7 mouse cellular contexts compared by ENCODE assay signal in genomic region chr15:93596285-93596684, GRCm38 (mm10). TPM values are rescaled to one million over a fixed set of nuclear protein-coding genes. Genes with fewer than 3 reads are reported as not detected.
A peak's percentile ranks its signal among the peaks of the same experiment; 100 is the strongest.
DNase-seq lines count a peak whose midpoint lies in the region; ATAC-seq and TF ChIP-seq lines count a peak whose summit lies in the region.

No protein-coding gene starts in this region.

- intact Hi-C loops in left cerebral cortex, postnatal 4 days (cut with DNase I), result loop anchor here (5.0 to 10.0 kb wide), 3 partner anchors 281 to 929 kb away; no protein-coding TSS in a partner anchor

- no peaks in the 10 kb centered on the region for H3K9me3 ChIP-seq in embryonic facial prominence, embryonic 10.5 days
- no peaks in the 10 kb centered on the region for H3K9me3 ChIP-seq in intestine, postnatal 0 days (ENCODE audit: control insufficient read depth)
- no peaks in the 10 kb centered on the region for H3K9me3 ChIP-seq in midbrain, embryonic 10.5 days (replicated peaks)

- peak overlapping the region; percentile 84 for H3K4me3 ChIP-seq in embryonic facial prominence, embryonic 10.5 days
- peak overlapping the region; percentile 89 for H3K4me3 ChIP-seq in intestine, postnatal 0 days (ENCODE audit: low read depth, low read length)
- peak overlapping the region; percentile 80 for H3K4me3 ChIP-seq in midbrain, embryonic 10.5 days

- H3K4me2 ChIP-seq in intestine, postnatal 0 days (replicated peaks; ENCODE audit: low read depth), result peak overlapping the region; percentile 92

- peak overlapping the region; percentile 95 for H3K27ac ChIP-seq in embryonic facial prominence, embryonic 10.5 days (replicated peaks)
- H3K27ac ChIP-seq in intestine, postnatal 0 days (ENCODE audit: low read depth, low read length), result 0 out of 2 replicates have a peak overlapping the region, but pooled peaks have one; percentile 94
- peak overlapping the region; percentile 87 for H3K27ac ChIP-seq in midbrain, embryonic 10.5 days (replicated peaks)

- no peaks in the 10 kb centered on the region for H3K36me3 ChIP-seq in embryonic facial prominence, embryonic 10.5 days (replicated peaks)
- H3K36me3 ChIP-seq in intestine, postnatal 0 days (ENCODE audit: control insufficient read depth, insufficient read depth), result no peaks in the 10 kb centered on the region
- H3K36me3 ChIP-seq in midbrain, embryonic 10.5 days, result no peaks in the 10 kb centered on the region

- H3K27me3 ChIP-seq in embryonic facial prominence, embryonic 10.5 days (replicated peaks; ENCODE audit: low read depth, poor library complexity, severe bottlenecking), result peaks cover 11% of the 10 kb centered on the region
- H3K27me3 ChIP-seq in intestine, postnatal 0 days (replicated peaks; ENCODE audit: control insufficient read depth, insufficient read depth, low read length), result no peaks in the 10 kb centered on the region
- H3K27me3 ChIP-seq in midbrain, embryonic 10.5 days (ENCODE audit: low read depth, poor library complexity, severe bottlenecking), result peaks cover 43% of the 10 kb centered on the region

- H3K9ac ChIP-seq in intestine, postnatal 0 days (ENCODE audit: low read depth, low read length), result peak overlapping the region; percentile 94

- ATAC-seq in intestine, postnatal 0 days, result peak; percentile 22; the same call in 1 of the 2 replicates

- peak; percentile 83 for DNase-seq in adrenal gland, postnatal 14 days
- DNase-seq in embryonic facial prominence, embryonic 10.5 days (ENCODE audit: low spot score), result peak; percentile 86
- peak; percentile 97 for DNase-seq in heart, adult 11 months
- DNase-seq in left cerebral cortex, postnatal 4 days, result peak; percentile 68
- peak; percentile 82 for DNase-seq in midbrain, embryonic 10.5 days (ENCODE audit: low spot score)
- DNase-seq in skeletal muscle tissue, adult 2 months (ENCODE audit: low read depth, low spot score), result peak; percentile 53

- TF ChIP-seq CTCF in intestine, postnatal 0 days (IDR thresholded peaks at IDR 0.05; ENCODE audit: low read depth), result no peak

- 2% methylated on average over 11 of the region's 11 CpGs for WGBS in embryonic facial prominence, embryonic 10.5 days
- 1% methylated on average over 11 of the region's 11 CpGs for WGBS in intestine, postnatal 0 days
- 2% methylated on average over 11 of the region's 11 CpGs for WGBS in midbrain, embryonic 10.5 days

- H3K4me1 ChIP-seq in embryonic facial prominence, embryonic 10.5 days, result peaks cover 47% of the 10 kb centered on the region
- H3K4me1 ChIP-seq in intestine, postnatal 0 days (replicated peaks; ENCODE audit: control insufficient read depth, insufficient read depth, low read length), result 0 out of 2 replicates have a peak, but pooled peaks cover 10% of the 10 kb centered on the region
- peaks cover 40% of the 10 kb centered on the region for H3K4me1 ChIP-seq in midbrain, embryonic 10.5 days

RNA-seq across cellular contexts. Expression of gene Prickle1, which starts 0.6 kb away (rescaled TPM):
- total RNA-seq in adrenal gland, postnatal 14 days (2021), result 22.2 and 26.0 TPM in 2 replicates
- 17.2 and 20.4 TPM in 2 replicates for polyA plus RNA-seq in embryonic facial prominence, embryonic 10.5 days (2016; fragmentation: Nextera tagmentation; extraction: Ambion mirVana)
- polyA plus RNA-seq in intestine, postnatal 0 days (2015; fragmentation: Nextera tagmentation; extraction: Ambion mirVana), result 6.3 and 6.5 TPM in 2 replicates
- total RNA-seq in left cerebral cortex, postnatal 4 days (2021), result 10 to 100 TPM; 43.6 to 49.4 TPM
- polyA plus RNA-seq in midbrain, embryonic 10.5 days (2016; fragmentation: Nextera tagmentation; extraction: Ambion mirVana), result 10.8 and 14.6 TPM in 2 replicates

Comparison
In these comparisons a context has a peak if more than half of its experiments do, and no peak if none do; other contexts are left out.
1. Peak in every context shown above with its lines: DNase-seq, ATAC-seq, H3K4me3 ChIP-seq and H3K27ac ChIP-seq.